Mouse (Mus musculus): ENCODE data around the gene Efcab9.
"Not testable (repeated sequence)": the region's sequence is repeated elsewhere in the genome, so short reads cannot be mapped to it uniquely, and the experiment has no call there.

The Efcab9 gene

GRCm38 (mm10) chr11:32538435-32538834, 6.6 kb upstream of the Efcab9 start:
- no peak for DNase-seq (ENCODE audit: low spot score)

- no peak for DNase-seq (ENCODE audit: low spot score)
Measured at GRCm38 (mm10) chr11:32536954-32537353, 5.1 kb upstream of the Efcab9 start.

GRCm38 (mm10) chr11:32535646-32536045, 3.8 kb upstream of the Efcab9 start:
- no peak for DNase-seq (ENCODE audit: low spot score)

GRCm38 (mm10) chr11:32534453-32535075, 2.7 kb upstream of the Efcab9 start:
- no peak for DNase-seq (ENCODE audit: low spot score)

- DNase-seq (ENCODE audit: low spot score) = no peak
Measured at GRCm38 (mm10) chr11:32533482-32534261, 1.8 kb upstream of the Efcab9 start.

- DNase-seq (ENCODE audit: low spot score) = peak; percentile 86
Measured at GRCm38 (mm10) chr11:32532765-32533481, 1.0 kb upstream of the Efcab9 start, which contains the start of gene Stk10. Gene Stk10, plus strand, starts transcription at chr11:32533305.

GRCm38 (mm10) chr11:32530151-32530550, 1.7 kb downstream of the Efcab9 start:
- DNase-seq (ENCODE audit: low spot score) = no peak

GRCm38 (mm10) chr11:32527006-32527405, 4.9 kb downstream of the Efcab9 start:
- DNase-seq (ENCODE audit: low spot score) = no peak

- no peak for DNase-seq (ENCODE audit: low spot score)
Measured at GRCm38 (mm10) chr11:32524122-32524920, 7.6 kb downstream of the Efcab9 start.

GRCm38 (mm10) chr11:32521246-32521645, 10.6 kb downstream of the Efcab9 start:
- DNase-seq (ENCODE audit: low spot score) = no peak

- DNase-seq (ENCODE audit: low spot score) = no peak
Measured at GRCm38 (mm10) chr11:32519354-32519753, 12.5 kb downstream of the Efcab9 start.

GRCm38 (mm10) chr11:32518770-32519169, 13.1 kb downstream of the Efcab9 start:
- DNase-seq (ENCODE audit: low spot score) = no peak

GRCm38 (mm10) chr11:32516916-32517712, 14.8 kb downstream of the Efcab9 start:
- DNase-seq (ENCODE audit: low spot score) = no peak

GRCm38 (mm10) chr11:32516091-32516490, 15.8 kb downstream of the Efcab9 start:
- DNase-seq (ENCODE audit: low spot score) = no peak

- not testable (repeated sequence) for DNase-seq (ENCODE audit: low spot score)
Measured at GRCm38 (mm10) chr11:32514853-32515252, 17.0 kb downstream of the Efcab9 start.

GRCm38 (mm10) chr11:32510930-32511329, 21.0 kb downstream of the Efcab9 start:
- no peak for DNase-seq (ENCODE audit: low spot score)

- no peak for DNase-seq (ENCODE audit: low spot score)
Measured at GRCm38 (mm10) chr11:32505091-32505739, 26.7 kb downstream of the Efcab9 start.

GRCm38 (mm10) chr11:32503711-32504110, 28.2 kb downstream of the Efcab9 start:
- no peak for DNase-seq (ENCODE audit: low spot score)

- DNase-seq (ENCODE audit: low spot score) = no peak
Measured at GRCm38 (mm10) chr11:32499931-32500330, 31.9 kb downstream of the Efcab9 start.

GRCm38 (mm10) chr11:32498757-32499535, 32.9 kb downstream of the Efcab9 start:
- peak; percentile 80 for DNase-seq (ENCODE audit: low spot score)

Measured in testis, postnatal 10 days (tissue).